Mouse (Mus musculus) liver (tissue): ENCODE results near the gene Plekhb1.

ENCODE experiments used
- DNase-seq: peaks from one replicate; pipeline ENCODE4 v3.0.0-alpha.2; 2020; ENCODE audit warnings: mixed read lengths

Plekhb1 gene

DNA sequence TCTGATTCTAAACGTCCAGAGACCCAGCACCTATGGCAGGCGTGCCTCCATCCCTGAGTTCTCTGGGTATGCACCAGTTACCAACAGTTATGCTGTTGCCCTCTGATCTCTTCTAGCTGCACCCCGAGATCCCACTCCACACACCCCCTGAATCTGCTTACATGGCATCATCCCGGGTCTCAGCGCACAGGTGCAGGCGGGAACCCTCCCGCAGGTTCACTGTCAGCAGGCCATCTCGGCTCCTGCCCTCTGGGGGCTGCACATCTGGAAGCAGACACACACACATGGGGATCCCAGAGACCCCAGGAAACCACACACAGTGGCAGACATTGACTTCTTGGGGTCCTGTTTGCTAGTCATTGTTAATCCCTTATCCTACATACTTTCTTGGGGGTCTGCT, 7.8 kb downstream of the Plekhb1 start:
- peak; percentile 2 for DNase-seq

DNA sequence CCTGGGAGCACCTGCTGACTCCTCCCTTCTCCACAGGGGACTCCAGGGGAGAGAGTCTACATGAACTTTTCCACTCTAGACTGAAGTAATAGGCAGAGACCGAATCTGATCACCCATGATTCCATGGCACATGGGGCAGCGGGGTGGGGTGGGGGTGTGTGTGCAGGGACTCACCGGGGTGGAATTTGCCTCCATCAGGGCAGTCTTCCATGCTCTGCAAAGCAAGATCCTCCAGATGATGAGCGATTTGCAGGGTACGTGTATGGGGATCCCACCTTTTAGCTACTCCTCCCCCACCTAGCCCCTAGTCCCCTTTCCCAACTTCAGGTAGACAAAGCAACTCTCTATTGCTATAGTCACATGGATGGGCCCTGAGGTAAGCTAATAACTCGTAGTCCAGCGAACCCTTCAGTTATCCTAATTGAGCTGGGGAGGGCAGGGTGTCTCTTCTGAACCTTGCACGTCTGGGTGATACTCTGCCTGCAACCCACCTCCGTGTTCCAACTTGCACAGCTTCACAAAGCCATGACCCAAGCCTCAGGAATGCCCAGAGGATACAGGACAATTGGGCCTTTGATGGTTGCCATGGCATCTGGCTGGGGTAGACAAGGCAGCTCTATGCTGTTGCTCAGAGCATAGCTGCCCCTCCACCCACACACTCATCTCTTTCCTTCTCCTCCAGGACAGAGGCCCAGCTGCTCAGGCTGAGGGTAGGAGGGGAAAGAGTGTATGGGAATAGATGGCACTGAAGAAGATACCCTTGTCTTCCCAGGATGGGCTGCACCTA, 8.5 kb downstream of the Plekhb1 start:
- peak; percentile 1 for DNase-seq

DNA sequence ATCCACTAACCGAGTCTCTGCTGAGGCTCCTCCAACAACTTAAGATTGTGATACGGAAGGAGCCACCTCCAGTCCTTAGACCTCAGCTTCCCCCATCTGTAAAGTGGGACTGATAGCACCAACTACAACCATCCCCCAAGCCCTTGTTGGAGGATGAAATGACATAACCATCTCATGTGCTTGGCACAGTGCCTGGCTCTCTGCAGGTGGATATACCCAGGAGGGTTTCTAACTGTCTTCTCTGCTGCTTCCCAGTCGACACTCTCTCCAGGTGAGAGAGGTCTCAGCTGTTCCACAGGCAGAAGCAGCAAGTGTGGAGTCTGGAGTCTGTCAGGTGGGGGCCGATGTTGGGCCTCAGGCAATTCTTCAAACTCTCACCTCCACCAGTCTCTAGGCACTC, 11.2 kb downstream of the Plekhb1 start:
- peak; percentile 1 for DNase-seq

DNA sequence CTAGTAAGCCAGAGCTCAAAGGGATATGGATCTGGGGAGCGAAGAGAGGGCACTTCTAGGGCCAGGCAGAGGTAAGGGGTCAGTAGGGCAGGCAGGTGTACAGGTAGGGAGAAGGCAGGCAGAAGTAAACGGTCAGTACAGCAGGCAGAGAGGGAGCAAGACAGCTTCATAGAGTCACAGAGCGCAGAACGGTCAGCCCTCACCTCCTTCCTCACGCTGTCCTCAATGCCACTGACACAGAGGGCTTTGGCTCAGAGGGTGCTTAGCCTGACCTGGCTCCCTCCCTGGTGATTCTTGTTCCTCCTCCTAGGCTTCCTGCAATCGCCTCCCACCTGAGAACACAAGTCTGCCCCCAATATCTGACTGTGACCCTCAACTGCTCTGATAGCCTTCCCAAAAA, 11.8 kb downstream of the Plekhb1 start:
- DNase-seq: no peak

DNA sequence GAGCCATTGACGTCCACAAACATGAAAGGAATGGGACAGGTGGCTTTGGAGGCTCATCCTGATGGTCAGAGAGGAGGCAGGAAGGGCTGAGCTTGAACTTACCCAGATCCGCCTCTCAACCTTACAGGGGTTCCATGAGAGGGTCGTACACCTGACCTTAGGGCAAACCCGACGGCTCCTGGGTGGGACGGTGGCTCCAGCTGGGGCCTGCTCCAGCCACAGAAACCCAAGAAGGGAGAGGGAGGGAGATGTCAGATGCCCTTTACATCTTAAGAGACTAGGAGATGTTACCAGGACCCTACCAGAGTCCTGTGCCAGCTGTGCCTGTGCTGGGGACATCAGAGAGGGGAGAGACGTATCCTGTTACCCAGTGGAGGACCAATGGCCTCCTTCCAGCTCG, 12.4 kb downstream of the Plekhb1 start:
- DNase-seq: no peak

DNA sequence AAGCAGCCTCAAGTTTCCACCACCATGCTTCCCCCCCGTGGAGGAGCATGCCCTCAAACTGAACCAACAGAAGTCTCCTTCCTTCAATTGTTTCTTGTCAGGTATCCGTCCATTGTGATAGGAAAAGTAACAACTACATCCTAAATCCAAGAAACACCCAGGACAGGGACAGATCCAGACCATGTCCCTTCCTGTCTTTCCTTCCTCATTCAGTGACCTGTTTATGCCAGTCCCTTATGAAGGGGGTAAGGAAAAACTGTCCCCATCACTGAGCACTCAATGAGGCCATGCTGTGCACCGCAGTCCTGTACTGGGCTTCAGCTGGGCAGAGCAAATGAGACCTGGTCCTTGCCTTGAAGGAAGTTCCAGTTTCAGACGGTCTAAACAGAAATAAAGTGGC, 13.1 kb downstream of the Plekhb1 start:
- no peak for DNase-seq

DNA sequence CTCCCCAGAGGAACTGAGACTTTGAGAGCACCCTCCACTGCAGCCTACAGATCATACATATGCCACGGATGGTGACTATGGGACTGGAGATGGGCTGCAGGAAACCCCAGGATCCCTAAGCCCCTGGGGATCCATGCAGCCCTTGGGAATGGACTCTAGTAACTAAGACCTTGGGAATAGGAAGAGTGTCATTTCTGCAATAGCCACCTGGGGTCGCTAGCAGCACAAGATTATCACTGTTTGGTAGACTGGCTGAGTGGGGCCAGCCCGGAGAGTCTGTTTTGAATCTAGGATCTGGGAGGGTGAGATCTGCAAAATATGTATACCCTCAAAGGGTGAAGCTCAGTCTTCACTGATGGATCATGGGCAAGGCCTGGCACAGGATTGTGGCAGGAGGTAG, 17.1 kb downstream of the Plekhb1 start:
- peak; percentile 79 for DNase-seq

DNA sequence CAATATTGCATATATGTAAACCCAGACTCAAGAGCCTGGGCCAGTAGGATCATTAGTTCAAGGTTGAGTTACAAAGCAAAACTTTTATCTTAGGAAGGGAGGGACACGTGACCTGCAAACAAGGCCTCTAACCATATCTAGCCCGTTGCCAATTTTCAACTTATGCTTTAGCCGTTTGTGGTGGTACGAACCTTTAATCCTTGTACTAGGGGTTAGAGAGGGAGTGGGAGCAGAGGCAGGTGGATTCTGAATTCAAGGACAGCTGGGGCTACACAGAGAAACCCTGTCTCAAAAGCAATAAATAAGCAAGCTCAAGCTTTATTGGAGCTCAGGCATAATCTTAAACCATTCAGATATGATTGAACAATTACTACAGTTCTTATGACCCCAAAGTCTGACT, 19.8 kb downstream of the Plekhb1 start:
- no peak for DNase-seq

DNA sequence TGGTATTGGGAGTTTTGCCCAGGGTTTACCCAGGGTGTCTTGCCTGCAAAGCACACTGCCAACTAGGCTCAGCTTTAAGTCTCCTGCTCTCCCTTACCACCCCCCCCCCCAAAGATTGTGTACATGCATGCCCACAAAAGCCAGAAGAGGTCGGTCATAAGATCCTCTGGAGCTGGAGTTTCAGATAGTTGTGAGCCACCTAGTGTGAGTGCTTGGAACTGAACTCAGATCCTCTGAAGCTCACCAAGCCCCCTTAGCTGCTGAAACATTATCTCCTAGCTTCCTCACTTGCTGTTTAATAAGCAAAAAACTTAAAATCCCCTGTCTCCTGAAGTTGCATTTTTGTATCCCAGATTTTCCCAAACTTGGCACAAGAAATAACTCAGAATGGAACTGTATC, 24.6 kb downstream of the Plekhb1 start:
- no peak for DNase-seq

DNA sequence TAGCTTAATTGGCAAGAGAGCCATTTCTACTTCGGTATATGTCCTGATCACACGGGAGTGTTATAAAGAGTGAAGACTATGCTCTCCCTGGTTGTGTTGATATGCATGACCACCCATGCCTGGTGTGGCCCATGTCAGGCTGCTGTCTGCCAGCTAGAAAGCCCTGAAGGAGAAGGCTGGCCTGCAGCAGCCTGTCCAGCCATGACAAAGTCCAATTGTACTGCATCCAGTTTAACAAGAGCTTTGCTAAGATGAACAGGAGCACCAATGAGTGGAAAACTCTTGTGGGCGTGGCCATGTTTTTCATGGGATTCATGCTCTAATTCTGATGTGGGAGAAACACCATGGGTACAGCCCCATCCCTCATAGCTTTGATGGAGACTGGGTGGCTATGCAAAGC, 37.7 kb downstream of the Plekhb1 start:
- no peak for DNase-seq

DNA sequence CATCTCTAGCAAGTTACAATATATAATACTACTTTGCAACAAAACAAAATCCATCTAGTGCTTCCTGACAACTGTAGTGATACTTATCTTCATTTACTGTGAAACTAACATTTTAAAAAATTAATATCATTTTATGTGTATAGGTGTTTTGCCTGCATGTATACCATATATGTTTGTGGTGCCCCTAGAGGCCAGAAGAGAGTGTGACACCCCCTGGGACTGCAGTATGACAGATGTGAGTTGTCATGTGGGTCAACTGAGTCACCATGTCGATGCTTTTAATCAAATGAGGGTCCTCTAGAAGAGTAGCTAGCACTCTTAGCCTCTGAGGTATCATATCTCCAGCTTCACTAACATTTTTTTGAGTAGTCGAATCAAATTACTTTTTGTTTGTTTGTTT, 39.9 kb downstream of the Plekhb1 start:
- no peak for DNase-seq

DNA sequence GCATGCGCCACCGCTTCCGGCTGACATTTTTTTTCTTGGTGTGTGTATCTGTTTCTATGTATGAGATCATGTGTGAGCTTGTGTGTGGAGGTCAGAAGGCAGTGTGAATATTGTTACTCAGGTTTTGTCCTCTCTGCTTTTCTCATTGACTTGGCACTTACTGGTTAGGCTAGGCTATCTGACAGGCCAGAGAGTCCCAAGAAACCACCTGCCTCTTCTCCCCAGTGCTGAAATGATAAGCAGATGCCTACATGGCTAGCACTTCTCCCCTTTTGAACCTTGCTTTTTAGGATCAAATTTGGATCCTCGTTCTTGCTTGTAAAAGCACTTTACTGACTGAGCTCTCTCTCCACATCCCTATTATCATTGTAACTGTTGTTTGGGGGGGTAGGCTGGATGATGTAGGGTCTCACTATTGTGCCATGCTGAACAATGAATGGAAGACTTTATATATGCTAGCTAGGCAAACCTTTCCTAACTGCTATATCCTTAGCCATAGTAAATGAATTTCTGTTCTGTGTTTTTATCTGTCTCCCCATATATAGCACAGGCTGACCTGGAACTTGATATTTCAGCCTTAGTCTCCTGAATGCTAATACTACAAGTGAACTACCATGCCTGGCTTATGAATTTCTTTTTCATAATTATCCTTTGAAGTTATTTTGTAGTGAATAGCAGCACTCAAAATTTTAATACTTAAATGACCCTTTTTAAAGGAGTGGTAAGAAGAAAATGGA, 45.9 kb downstream of the Plekhb1 start:
- peak; percentile 38 for DNase-seq

DNA sequence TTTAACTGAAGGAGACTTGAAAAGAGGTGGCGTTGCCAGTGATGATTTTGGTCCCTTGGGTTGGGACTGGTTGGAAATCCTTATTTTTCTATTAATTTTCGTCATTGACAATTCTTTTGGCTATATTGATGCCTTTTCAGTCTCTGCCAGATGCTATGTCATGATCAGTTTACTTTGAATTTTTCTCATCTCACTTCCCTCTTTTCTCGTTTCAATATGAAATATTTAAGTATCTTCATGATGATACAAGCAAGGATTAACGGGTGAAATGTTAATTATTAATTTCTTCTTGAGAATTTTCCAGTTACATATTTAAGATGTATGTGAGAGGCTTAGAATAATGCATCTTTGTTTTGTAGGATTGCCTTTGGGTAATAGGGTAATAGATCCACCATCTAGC, 53.3 kb downstream of the Plekhb1 start:
- no peak for DNase-seq

DNA sequence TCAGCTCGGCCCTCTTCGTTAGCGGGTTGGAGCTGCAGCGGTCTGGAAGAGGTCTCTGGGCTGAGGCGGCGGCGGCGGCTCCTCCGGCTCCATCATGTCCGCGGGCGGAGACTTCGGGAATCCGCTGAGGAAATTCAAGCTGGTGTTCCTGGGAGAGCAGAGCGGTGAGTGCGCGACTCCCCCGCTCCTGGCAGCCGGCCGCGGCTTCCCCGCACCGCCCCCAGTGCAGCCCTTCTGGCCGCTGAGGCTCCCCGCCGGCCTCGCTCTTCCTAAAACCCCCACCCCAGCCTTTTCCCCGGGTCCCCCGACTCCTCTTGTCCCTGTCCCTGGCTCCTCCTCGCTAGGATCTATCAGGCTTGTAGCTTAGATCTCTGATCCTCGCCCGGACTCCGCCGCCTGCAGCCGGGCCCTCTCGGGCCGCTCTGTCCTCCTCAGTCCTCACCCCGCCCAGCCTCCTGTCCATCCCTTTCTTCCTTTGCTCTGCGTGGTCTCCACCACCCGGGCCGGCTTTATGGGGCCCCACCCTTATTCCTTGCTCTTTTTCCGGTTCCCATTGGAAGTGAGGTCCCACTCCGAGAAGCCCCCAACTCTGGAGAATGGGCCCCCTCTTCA, 54.0 kb downstream of the Plekhb1 start, which contains the start of gene Mrpl48:
Gene Mrpl48, minus strand, starts transcription at position 172 of the 612 bp plus-strand sequence.
- peak; percentile 70 for DNase-seq

DNA sequence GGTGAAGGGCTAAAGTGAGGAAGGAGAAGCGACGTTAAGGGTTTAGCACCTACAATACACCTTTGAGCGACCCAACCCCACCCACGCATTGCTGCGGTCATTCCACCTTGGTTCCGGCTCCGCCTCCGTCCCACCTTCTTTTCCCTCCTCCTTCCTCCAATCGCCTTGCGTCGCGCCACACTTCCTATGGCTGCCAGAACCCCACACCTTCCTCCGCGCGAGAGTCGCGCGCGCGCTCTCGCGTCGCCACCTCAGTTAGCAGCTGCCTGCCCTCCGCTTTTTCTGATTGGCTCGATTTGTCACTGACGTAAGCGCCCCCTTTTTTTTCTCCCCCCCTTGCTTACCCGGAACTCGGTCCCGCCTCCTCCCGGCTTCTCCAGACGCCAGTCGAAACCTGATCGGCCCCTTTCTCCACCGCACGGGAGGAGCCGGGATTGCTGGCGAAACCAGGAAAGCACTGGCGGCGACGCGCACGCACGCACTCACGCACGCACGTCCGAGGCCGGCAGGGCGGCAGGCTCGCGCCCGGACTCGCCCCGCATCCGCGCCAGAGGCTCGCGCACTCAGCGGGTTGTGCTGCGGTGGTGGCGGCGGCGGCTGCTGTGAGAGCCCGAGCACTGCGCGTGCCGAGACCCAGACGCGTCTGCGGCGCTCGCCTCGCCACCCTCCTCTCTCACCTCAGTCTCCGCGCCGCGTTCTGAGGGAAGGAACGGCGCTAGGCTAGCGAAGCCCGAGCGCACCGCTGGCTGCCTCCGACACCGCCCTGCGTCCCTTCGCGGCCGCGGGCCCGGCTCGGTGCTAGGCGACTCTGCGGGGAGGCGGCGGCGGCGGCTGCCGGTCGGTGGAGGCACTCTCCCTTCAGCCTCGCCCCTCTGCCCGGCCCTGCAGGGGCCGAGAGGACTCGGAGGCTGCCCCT, 54.7 kb downstream of the Plekhb1 start, which contains the start of gene Rab6a:
Gene Rab6a, plus strand, starts transcription at position 197 of the 916 bp plus-strand sequence.
- DNase-seq: peak; percentile 98

DNA sequence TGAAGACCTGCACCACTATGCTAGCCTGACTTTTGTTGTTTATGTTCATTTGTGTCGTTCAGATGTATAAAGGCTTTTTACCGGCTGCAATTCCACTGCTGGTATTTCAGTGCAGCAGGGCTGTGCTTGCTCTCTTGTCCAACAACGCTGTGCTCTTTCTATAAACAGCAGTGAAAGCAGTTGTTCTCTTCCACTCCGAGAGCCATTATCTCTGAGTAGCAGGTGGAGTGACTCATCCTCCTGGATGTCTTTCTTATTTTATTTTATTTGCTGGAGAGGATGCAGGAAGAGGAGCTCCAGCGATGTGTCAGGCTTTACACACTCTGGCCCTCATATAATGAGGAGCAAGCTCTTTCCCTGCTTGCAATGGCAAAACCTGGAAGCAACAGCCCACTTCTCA, 62.0 kb downstream of the Plekhb1 start:
- no peak for DNase-seq

DNA sequence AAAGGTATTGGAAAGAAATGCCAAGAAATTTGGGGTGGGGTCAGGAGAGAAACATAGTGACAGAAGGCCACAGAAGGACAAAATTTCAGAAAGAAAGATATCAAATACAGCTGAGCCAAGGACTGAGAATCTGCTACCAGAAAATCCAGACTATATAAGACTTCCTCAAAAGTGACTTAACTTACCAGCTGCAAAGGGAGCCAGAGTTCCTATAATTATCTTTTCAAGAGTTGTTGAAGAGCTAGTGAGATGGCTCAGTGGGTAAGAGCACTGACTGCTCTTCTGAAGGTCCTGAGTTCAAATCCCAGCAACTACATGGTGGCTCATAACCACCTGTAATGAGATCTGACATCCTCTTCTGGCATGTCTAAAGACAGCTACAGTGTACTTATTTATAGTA, 68.9 kb downstream of the Plekhb1 start:
- DNase-seq: no peak
